Mouse (Mus musculus): ENCODE data around the gene Arhgap15. TPM values are rescaled to one million over a fixed set of nuclear protein-coding genes. Genes with fewer than 3 reads are reported as not detected.
A peak's percentile ranks its signal among the peaks of the same experiment; 100 is the strongest.

Gene Arhgap15
- polyA plus RNA-seq, 1 experiment from 2014 or later, result 0.30 TPM

DNA sequence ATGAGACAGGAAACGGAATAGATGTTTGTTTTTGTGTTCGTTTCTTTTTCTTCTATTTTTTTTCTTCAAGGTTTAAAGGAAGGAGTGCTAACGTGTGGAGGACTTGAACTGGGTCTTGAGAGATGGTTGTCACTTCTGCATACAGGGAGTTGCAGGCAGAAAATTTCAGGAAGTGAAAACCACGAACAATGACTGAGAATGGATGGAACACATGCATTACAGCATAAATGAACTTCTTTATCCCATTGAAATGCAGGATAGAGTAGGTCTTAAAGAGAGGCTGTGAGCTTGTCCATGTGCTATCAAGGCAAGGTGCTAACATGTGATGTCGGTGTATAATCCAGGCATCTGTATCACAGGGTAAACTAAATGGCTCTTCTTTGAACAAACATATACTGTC, 114.1 kb downstream of the Arhgap15 start:
- WGBS, result 77% methylated on average over 5 of the region's 5 CpGs

DNA sequence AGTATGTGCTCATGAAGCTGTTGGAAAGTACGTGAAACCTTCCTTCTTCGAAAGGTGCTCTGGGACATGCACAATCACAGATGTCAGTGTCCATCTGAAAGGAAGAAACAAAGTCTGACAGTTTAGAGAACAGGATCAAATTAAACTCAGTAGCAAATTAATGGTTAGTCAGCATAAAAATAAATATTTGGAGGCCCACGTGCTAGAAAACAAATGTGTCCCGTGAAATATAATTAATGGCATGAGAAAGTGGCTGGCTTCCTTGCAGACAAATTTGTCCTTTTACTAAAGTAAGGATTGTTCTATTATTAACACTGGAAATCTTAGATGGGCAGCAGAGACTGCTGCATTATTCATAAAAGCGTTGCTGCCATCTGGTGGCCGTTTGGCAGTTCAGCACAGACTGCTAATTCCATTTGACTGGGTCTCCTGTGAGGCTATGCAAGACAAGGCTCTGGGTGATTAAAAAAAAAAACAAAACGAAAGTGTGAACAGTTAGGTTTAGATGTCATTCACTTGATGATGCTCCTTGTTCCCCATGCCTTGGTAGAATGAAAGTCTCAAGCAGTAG, 153.9 kb downstream of the Arhgap15 start:
- H3K36me3 ChIP-seq (replicated peaks), result no peaks in the 10 kb centered on the region
- H3K27me3 ChIP-seq (ENCODE audit: poor library complexity, severe bottlenecking), result no peaks in the 10 kb centered on the region
- H3K4me3 ChIP-seq, result no peak overlapping the region
- no peaks in the 10 kb centered on the region for H3K9me3 ChIP-seq
- H3K27ac ChIP-seq, result no peak overlapping the region
- DNase-seq (ENCODE audit: extremely low spot score, low spot score), result peak; percentile 61
- 31% methylated on average over 7 of the region's 7 CpGs for WGBS
- no peaks in the 10 kb centered on the region for H3K4me1 ChIP-seq

More for the DNA sequence above, 114.1 kb downstream of the Arhgap15 start:
- no peak overlapping the region for H3K27ac ChIP-seq
- no peak overlapping the region for H3K4me3 ChIP-seq
- no peaks in the 10 kb centered on the region for H3K9me3 ChIP-seq
- H3K27me3 ChIP-seq (ENCODE audit: poor library complexity, severe bottlenecking), result no peaks in the 10 kb centered on the region
- no peaks in the 10 kb centered on the region for H3K36me3 ChIP-seq (replicated peaks)
- DNase-seq (ENCODE audit: extremely low spot score, low spot score), result no peak
- peaks cover 15% of the 10 kb centered on the region; the same call in 1 of the 2 replicates for H3K4me1 ChIP-seq

DNA sequence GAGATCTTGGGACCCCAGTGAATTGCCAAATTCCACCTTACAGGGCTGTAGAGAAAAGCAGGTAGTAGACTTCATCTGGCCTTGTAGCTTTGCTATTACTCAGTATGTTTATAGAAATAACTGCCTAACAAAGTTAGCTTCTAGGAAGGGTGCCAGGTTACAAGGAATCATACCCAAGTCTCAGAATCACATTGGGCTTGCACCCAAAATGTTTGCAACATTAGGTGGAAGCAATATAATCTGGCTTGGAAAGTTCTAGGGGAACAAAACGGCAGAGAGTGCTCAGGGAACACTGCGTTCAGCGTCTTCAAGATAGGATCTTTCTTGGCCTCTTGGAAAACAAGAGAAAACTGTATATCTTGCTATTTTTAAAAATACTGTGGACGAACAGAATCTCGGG, 158.9 kb downstream of the Arhgap15 start:
- 93% methylated on average over 5 of the region's 5 CpGs for WGBS
- Histone ChIP-seq H3K9me3 (no peaks in the 10 kb centered on the region), H3K27ac (no peak overlapping the region), H3K4me1 (no peaks in the 10 kb centered on the region), H3K36me3 (replicated peaks) (no peaks in the 10 kb centered on the region), H3K27me3 (ENCODE audit: poor library complexity, severe bottlenecking) (no peaks in the 10 kb centered on the region), H3K4me3 (no peak overlapping the region)
- DNase-seq (ENCODE audit: extremely low spot score, low spot score), result no peak

DNA sequence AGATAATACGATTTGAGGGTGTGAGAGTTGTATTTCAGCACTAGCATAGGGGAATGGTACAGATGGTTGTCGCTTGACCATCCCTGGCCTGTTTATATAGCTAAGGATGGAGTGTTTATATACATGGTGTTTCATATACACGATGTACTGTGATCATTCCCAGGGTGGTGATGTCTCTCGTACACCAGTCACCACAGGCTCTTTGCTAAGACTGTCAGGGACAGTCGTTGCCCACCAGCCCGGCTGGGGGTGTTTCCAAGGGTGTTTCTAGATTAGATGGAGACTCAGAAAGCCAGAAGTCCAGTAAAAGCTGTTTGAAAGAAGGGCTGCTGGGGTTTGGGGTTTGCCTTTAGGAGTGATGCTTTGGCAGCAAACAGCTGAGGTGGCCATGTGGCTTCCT, 165.5 kb downstream of the Arhgap15 start:
- DNase-seq (ENCODE audit: extremely low spot score, low spot score), result no peak
- WGBS, result 94% methylated on average over 6 of the region's 6 CpGs

DNA sequence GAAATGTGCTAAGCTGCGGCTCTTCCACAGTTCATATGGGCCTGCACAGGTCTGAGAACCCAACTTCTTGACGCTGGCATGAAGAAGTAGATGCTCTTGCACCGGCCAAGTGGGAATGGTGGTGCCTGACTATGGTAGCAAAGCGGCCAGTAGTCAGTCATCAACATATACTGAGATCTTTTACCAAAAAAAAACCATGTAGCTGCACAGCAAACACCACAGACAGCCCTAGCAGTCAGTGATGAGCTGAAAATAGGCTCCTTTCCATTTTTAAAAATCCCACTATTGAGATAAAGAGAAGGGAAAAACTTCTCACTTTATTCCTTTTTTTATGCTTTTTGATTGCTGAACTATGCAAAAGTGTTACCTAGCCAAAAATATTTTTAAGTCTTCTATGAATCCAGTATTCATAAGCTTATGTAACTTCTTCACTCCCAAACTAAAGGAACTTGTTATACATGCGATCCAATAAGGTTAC, 175.3 kb downstream of the Arhgap15 start:
- WGBS, result 90% methylated on average over 5 of the region's 5 CpGs
- no peaks in the 10 kb centered on the region for H3K9me3 ChIP-seq
- no peak overlapping the region for H3K4me3 ChIP-seq
- H3K27ac ChIP-seq, result no peak overlapping the region
- no peak for DNase-seq (ENCODE audit: extremely low spot score, low spot score)
- no peaks in the 10 kb centered on the region for H3K27me3 ChIP-seq (ENCODE audit: poor library complexity, severe bottlenecking)
- H3K36me3 ChIP-seq (replicated peaks), result no peaks in the 10 kb centered on the region
- H3K4me1 ChIP-seq, result no peaks in the 10 kb centered on the region

More for the DNA sequence above, 165.5 kb downstream of the Arhgap15 start:
- Histone ChIP-seq H3K4me3 (no peak overlapping the region), H3K27me3 (ENCODE audit: poor library complexity, severe bottlenecking) (no peaks in the 10 kb centered on the region), H3K4me1 (0 out of 2 replicates have a peak, but pooled peaks cover 5% of the 10 kb centered on the region), H3K9me3 (no peaks in the 10 kb centered on the region), H3K36me3 (replicated peaks) (no peaks in the 10 kb centered on the region), H3K27ac (no peak overlapping the region)

DNA sequence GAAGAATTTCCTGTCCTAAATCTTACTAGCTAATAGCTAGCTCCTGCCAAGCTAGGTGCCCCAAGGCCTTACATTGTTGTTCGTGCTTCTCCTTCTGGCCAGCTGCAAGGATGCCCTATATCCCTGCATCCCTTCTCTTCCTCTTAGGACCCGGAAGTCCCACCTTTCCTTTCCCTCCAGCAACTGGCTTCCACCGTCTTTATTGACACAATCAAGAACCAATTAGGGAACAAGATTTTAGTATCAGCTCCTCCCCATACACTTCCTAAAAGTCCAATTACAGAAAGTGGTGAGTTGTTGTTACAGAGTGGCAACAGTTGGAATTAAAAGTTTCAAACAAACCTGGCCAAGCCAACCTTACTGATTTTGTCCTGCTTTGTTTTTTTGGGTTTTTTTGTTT, 183.1 kb downstream of the Arhgap15 start:
- Histone ChIP-seq H3K27me3 (ENCODE audit: poor library complexity, severe bottlenecking) (no peaks in the 10 kb centered on the region), H3K27ac (no peak overlapping the region), H3K4me3 (no peak overlapping the region), H3K9me3 (no peaks in the 10 kb centered on the region), H3K4me1 (no peaks in the 10 kb centered on the region), H3K36me3 (replicated peaks) (no peaks in the 10 kb centered on the region)
- DNase-seq (ENCODE audit: extremely low spot score, low spot score), result no peak
- WGBS, result 87% methylated on average over 3 of the region's 3 CpGs

DNA sequence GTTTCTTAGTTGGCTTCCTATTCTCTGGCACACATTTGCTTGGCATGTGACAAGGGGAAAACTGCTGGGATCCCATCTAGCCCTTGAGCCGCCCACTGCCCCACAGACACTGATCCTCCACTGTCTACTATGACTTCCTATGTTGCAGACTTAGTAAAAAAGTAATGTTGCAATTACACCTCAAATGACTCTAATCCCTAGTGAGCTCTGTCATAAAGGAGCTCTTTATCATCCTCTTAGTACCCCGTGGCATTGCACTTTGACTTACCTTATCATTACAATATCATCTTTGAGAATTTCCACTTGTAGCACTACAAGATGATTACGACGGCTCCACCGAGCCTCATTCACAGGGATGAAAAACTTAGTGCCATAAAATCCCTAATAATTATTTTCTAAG, 190.6 kb downstream of the Arhgap15 start:
- DNase-seq (ENCODE audit: extremely low spot score, low spot score), result no peak
- no peaks in the 10 kb centered on the region for H3K36me3 ChIP-seq (replicated peaks)
- no peak overlapping the region for H3K4me3 ChIP-seq
- no peak overlapping the region for H3K27ac ChIP-seq
- no peaks in the 10 kb centered on the region for H3K9me3 ChIP-seq
- no peaks in the 10 kb centered on the region for H3K4me1 ChIP-seq
- 92% methylated on average over 5 of the region's 5 CpGs for WGBS
- no peaks in the 10 kb centered on the region for H3K27me3 ChIP-seq (ENCODE audit: poor library complexity, severe bottlenecking)

DNA sequence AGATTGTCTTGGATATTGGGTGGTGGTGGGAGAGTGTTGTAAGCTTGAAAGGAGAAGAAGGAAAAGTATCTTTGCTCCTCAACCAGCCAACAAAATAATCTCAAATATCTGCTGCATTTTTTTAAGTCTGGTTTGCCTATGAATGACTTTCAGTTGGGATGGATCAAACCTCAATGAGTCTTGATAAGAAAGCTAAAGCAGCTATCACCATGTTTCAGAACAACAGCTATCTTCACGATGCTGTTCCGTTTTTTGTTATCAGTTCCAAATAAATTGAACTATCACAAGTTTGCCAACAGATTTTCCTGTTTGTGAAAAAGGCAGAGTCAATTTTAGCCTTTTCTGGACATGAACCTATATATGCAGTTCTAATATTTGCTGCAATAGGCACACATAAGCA, 197.1 kb downstream of the Arhgap15 start:
- Histone ChIP-seq H3K9me3 (no peaks in the 10 kb centered on the region), H3K36me3 (replicated peaks) (no peaks in the 10 kb centered on the region), H3K27ac (no peak overlapping the region), H3K27me3 (ENCODE audit: poor library complexity, severe bottlenecking) (no peaks in the 10 kb centered on the region), H3K4me1 (no peaks in the 10 kb centered on the region), H3K4me3 (no peak overlapping the region)
- 92% methylated on average over 2 of the region's 2 CpGs for WGBS
- DNase-seq (ENCODE audit: extremely low spot score, low spot score), result no peak

DNA sequence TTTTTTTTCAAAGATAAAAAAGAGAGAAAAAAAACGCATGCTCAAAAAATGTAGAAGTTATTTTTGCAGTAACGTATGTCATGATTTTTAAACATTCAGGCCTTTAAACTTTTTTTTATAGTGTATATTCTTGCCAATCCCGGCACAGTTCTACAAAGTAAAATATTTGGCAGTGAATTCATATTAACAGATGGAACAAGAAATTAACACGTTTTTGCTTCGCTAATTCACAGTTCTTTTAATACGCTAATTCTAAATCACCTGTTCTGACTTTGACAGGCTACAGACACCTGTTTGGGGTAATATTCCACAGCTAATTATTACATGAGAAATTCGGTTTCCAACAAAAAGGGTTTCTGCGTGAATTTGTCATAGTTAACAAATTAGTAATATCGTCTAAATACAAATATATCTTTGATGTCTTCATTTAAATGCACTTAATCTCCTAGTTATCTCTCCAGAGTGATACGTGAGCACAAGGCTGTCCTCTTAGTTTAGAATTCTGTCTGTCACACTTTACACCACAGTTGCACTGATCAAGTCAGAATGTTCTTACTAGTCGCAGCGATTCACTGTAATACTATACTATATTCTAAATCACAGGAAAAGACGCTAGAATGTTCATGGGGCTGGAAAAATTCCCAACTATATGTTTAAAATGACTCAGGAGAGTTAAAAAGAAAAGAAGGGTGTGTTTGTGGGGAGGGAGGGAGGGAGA, 201.3 kb downstream of the Arhgap15 start:
- no peak overlapping the region for H3K4me3 ChIP-seq
- H3K36me3 ChIP-seq (replicated peaks), result no peaks in the 10 kb centered on the region
- no peak overlapping the region for H3K27ac ChIP-seq
- H3K27me3 ChIP-seq (ENCODE audit: poor library complexity, severe bottlenecking), result no peaks in the 10 kb centered on the region
- 93% methylated on average over 13 of the region's 13 CpGs for WGBS
- no peaks in the 10 kb centered on the region for H3K4me1 ChIP-seq
- no peak for DNase-seq (ENCODE audit: extremely low spot score, low spot score)
- H3K9me3 ChIP-seq, result no peaks in the 10 kb centered on the region

DNA sequence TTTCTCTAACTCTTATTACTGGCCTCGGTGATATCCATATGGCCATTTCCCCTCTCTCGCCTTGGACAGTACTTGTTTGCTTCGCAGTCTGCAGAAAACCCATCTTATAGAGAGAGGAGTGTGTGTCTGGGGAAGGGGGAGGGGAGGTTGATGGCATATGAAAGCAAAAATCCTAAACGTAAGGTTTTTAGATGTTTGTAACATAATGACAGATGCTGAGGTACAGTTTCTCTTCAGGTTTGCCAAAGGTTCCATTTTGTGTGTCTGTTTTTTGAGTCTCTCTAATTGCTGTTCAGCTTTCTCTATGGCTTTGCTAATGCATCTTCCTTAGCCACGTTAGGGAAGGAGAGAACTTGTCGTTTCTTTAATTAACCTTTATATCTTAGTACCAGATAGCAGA, 202.1 kb downstream of the Arhgap15 start:
- no peaks in the 10 kb centered on the region for H3K9me3 ChIP-seq
- H3K27me3 ChIP-seq (ENCODE audit: poor library complexity, severe bottlenecking), result no peaks in the 10 kb centered on the region
- DNase-seq (ENCODE audit: extremely low spot score, low spot score), result no peak
- H3K4me3 ChIP-seq, result no peak overlapping the region
- 81% methylated on average over 6 of the region's 6 CpGs for WGBS
- H3K27ac ChIP-seq, result no peak overlapping the region
- no peaks in the 10 kb centered on the region for H3K4me1 ChIP-seq
- H3K36me3 ChIP-seq (replicated peaks), result no peaks in the 10 kb centered on the region

DNA sequence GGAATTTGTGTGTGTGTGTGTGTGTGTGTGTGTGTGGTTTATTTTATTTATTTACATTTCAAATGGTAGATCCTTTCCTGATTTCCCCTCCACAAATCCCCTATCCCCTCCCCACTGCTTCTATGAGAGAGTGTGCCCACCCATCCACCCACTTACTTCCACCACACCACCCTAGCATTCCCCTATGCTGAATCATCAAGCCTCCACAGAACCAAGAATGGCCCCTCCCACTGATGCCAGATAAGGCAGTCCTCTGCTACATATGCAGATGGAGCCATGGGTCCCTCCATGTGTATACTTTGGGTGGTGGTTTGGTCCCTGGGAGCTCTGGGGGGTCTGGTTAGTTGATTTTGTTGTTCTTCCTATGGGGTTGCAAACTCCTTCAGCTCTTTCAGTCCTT, 210.6 kb downstream of the Arhgap15 start:
- no peaks in the 10 kb centered on the region for H3K36me3 ChIP-seq (replicated peaks)
- no peak for DNase-seq (ENCODE audit: extremely low spot score, low spot score)

DNA sequence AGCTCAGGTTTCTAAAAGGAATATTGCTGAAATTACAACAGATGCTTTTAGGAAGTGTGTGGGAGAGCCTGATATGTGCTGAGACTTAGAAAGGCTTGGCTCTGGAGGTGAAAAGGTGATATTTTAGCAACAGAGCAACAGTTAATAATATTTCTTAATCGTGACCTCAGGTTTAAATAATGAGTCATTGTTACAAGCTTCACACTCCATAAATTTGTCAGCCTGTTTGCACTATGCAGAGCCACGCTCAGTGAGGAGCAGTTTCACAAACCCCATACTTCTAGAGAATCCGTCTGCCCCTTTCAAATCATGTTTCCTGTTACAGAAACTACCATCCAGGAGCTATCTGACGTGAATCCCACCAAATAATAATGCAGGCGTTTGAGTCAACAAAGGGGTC, 213.8 kb downstream of the Arhgap15 start:
- WGBS, result 87% methylated on average over 5 of the region's 5 CpGs
- no peak for DNase-seq (ENCODE audit: extremely low spot score, low spot score)
- Histone ChIP-seq H3K4me1 (no peaks in the 10 kb centered on the region), H3K36me3 (replicated peaks) (no peaks in the 10 kb centered on the region), H3K27ac (no peak overlapping the region), H3K9me3 (no peaks in the 10 kb centered on the region), H3K4me3 (no peak overlapping the region), H3K27me3 (ENCODE audit: poor library complexity, severe bottlenecking) (no peaks in the 10 kb centered on the region)

More for the DNA sequence above, 210.6 kb downstream of the Arhgap15 start:
- no peaks in the 10 kb centered on the region for H3K9me3 ChIP-seq
- no peak overlapping the region for H3K27ac ChIP-seq
- no peaks in the 10 kb centered on the region for H3K27me3 ChIP-seq (ENCODE audit: poor library complexity, severe bottlenecking)
- no peak overlapping the region for H3K4me3 ChIP-seq
- H3K4me1 ChIP-seq, result no peaks in the 10 kb centered on the region

DNA sequence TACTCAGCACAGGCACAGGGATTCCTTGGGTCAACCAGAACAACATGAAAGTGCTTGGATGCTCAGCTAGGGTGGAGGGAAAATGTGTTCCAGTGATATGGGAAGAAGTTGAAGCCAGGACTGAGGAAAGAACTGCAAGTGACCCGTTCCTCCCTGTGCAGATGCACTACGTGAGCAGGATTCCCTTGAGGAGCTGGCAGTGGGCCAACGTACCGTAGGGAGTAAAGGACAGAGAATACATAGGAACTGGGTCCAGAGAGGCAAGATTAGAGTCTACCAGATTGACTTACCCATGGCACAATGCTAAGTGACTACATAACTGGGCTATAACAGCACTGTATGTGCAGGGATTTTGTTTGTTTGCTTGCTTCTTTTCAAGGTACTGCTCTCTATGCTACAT, 220.0 kb downstream of the Arhgap15 start:
- WGBS, result 82% methylated on average over 4 of the region's 4 CpGs

More for the DNA sequence above, 220.0 kb downstream of the Arhgap15 start:
- Histone ChIP-seq H3K9me3 (no peaks in the 10 kb centered on the region), H3K36me3 (replicated peaks) (no peaks in the 10 kb centered on the region), H3K27me3 (ENCODE audit: poor library complexity, severe bottlenecking) (no peaks in the 10 kb centered on the region), H3K4me1 (no peaks in the 10 kb centered on the region), H3K27ac (no peak overlapping the region), H3K4me3 (no peak overlapping the region)
- no peak for DNase-seq (ENCODE audit: extremely low spot score, low spot score)
